16 mouse cellular contexts compared by ENCODE assay signal in genomic region chr2:20377026-20377425, GRCm38 (mm10).
"Had no signal": no experiment of that assay in that cellular context is flagged by ENCODE, and none has a peak within 500 bp of the region (broad histone marks: within the 10 kb centered on the region; RNA-seq: fewer than 3 reads in every experiment).

No protein-coding gene starts in this region.

- H3K27me3 ChIP-seq: kidney, embryonic 15.5 days; liver, embryonic 12.5 days; liver, embryonic 15.5 days; megakaryocyte, embryonic 14.5 days; neural tube, embryonic 12.5 days; neural tube, embryonic 15.5 days had no signal

- H3K4me3 ChIP-seq: kidney, embryonic 15.5 days; liver, embryonic 12.5 days; liver, embryonic 15.5 days; megakaryocyte, embryonic 14.5 days; neural tube, embryonic 12.5 days; neural tube, embryonic 15.5 days had no signal

- H3K4me2 ChIP-seq: kidney, embryonic 15.5 days; liver, embryonic 12.5 days; liver, embryonic 15.5 days; midbrain, embryonic 11.5 days; neural tube, embryonic 12.5 days; neural tube, embryonic 15.5 days had no signal

- H3K9me3 ChIP-seq: kidney, embryonic 15.5 days; liver, embryonic 12.5 days; liver, embryonic 15.5 days; neural tube, embryonic 12.5 days; neural tube, embryonic 15.5 days had no signal

- H3K36me3 ChIP-seq: kidney, embryonic 15.5 days; liver, embryonic 12.5 days; liver, embryonic 15.5 days; neural tube, embryonic 12.5 days; neural tube, embryonic 15.5 days had no signal

- DNase-seq: kidney, adult 18-20 months; kidney, postnatal 14 days; kidney, postnatal 4 days; lung, adult 18-20 months; midbrain, embryonic 14.5 days; thymus, adult 18-20 months; thymus, postnatal 36 days had no signal

- H3K4me1 ChIP-seq: kidney, embryonic 15.5 days; liver, embryonic 12.5 days; liver, embryonic 15.5 days; megakaryocyte, embryonic 14.5 days; neural tube, embryonic 12.5 days; neural tube, embryonic 15.5 days had no signal

- H3K27ac ChIP-seq: kidney, embryonic 15.5 days; liver, embryonic 12.5 days; liver, embryonic 15.5 days; macrophage; neural tube, embryonic 12.5 days; neural tube, embryonic 15.5 days had no signal

- H3K9ac ChIP-seq: kidney, embryonic 15.5 days; liver, embryonic 12.5 days; liver, embryonic 15.5 days; neural tube, embryonic 12.5 days; neural tube, embryonic 15.5 days had no signal

- ATAC-seq: intestine, embryonic 16.5 days; liver, embryonic 12.5 days had no signal
